Mouse (Mus musculus) heart, postnatal 0 days (tissue): Measurements from ENCODE around the gene Pdk3.

Experiments used
- CTCF ChIP-seq: IDR thresholded peaks from 2 replicates; pipeline ENCODE4 v1.5.1; 2016; ENCODE audit warnings: antibody characterized with exemption, control low read depth, low read depth
- EP300 ChIP-seq: IDR thresholded peaks from 2 replicates; pipeline ENCODE4 v1.6.1; 2016; ENCODE audit warnings: antibody characterized with exemption, low read depth

- TF ChIP-seq CTCF = no peak
- TF ChIP-seq EP300 = no peak
These were observed 81.4 kb downstream of the Pdk3 start for GRCm38 (mm10) chrX:93750566-93750965.
